Mouse (Mus musculus) lung, embryonic 14.5 days (tissue): ENCODE results near the gene Ect2. TPM values are rescaled to one million over a fixed set of nuclear protein-coding genes. Genes with fewer than 3 reads are reported as not detected.

Source experiments
- ATAC-seq: fragments of 200-750 bp; cut with Nextera tagmentation; 2 replicates; pipeline ENCODE4 v1.8.0; 2017; ENCODE audit warnings: mild to moderate bottlenecking, moderate TSS enrichment, moderate library complexity; ENCODE audit not compliant: insufficient read depth
- DNase-seq: peaks from one replicate; pipeline ENCODE4 v3.0.0-alpha.2; 2015
- H3K27ac ChIP-seq: fragments of 300-500 bp; sonication (generic); 2 replicates; pipeline ENCODE4 v1.5.1; 2014; ENCODE audit warnings: low read depth, mild to moderate bottlenecking, moderate library complexity
- H3K27me3 ChIP-seq: fragments of 300-500 bp; sonication (generic); 2 replicates; pipeline ENCODE4 v1.6.1; 2014; ENCODE audit warnings: low read length, control low read depth; ENCODE audit not compliant: insufficient read depth
- H3K36me3 ChIP-seq: fragments of 300-500 bp; sonication (generic); 2 replicates; pipeline ENCODE4 v1.6.1; 2014; ENCODE audit warnings: control low read depth; ENCODE audit not compliant: insufficient read depth
- H3K4me1 ChIP-seq: fragments of 300-500 bp; sonication (generic); 2 replicates; pipeline ENCODE4 v1.6.1; 2014; ENCODE audit warnings: antibody characterized with exemption, control low read depth; ENCODE audit not compliant: insufficient read depth
- H3K4me2 ChIP-seq: fragments of 300-500 bp; sonication (generic); 2 replicates; pipeline ENCODE4 v1.6.1; 2014; ENCODE audit warnings: mild to moderate bottlenecking
- H3K4me3 ChIP-seq: fragments of 300-500 bp; sonication (generic); 2 replicates; pipeline ENCODE4 v1.5.1; 2014; ENCODE audit warnings: low read depth, low read length
- H3K9ac ChIP-seq: fragments of 300-500 bp; sonication (generic); 2 replicates; pipeline ENCODE4 v1.6.1; 2014
- H3K9me3 ChIP-seq: fragments of 300-500 bp; sonication (generic); 2 replicates; pipeline ENCODE4 v1.6.1; 2016; ENCODE audit warnings: low read depth, low read length, control low read depth
- CTCF ChIP-seq: IDR thresholded peaks from 2 replicates; pipeline ENCODE4 v1.5.1; 2016; ENCODE audit warnings: antibody characterized with exemption, low read depth
- WGBS: fragments of 180-500 bp; shearing (Covaris S2); extraction: QIAGEN DNeasy Blood & Tissue Kit; methylation state at CpG from one replicate; pipeline ENCODE4 v1.1.7; 2014; 5-methylcytosine and 5-hydroxymethylcytosine counted together
- polyA plus RNA-seq: library from polyadenylated mRNA; unstranded; fragments of >200 nt; fragmentation: Nextera tagmentation; extraction: Ambion mirVana; gene quantifications from 2 replicates; pipeline ENCODE4 v1.2.1, GENCODE M21; 2014

Gene Ect2
- polyA plus RNA-seq, 1 experiment from 2014 or later = 82.0 TPM

DNA sequence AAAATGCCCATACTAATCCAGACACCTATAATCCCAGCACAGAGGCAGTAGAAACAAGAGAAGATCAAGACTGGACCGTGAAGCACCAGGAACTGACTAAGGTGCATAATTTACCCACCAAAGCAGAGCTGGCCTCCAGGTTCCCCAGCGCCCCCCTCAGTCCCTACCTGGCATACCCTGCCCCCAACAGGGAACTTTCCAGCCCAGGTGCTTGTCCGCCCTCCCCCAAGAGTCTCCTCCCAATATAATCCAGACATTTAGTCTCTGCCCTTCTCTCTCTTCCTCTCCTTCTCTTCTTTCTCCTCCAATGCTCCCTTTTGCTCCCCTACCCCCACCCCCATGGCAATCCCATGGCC is 2.9 kb upstream of the Ect2 start:
- no peaks in the 10 kb centered on the region for H3K27me3 ChIP-seq
- H3K4me2 ChIP-seq = no peak overlapping the region
- no peak overlapping the region for H3K9ac ChIP-seq
- H3K4me3 ChIP-seq = no peak overlapping the region
- no peak for ATAC-seq
- 38% methylated on average over 3 of the region's 3 CpGs for WGBS
- H3K36me3 ChIP-seq = no peaks in the 10 kb centered on the region
- no peak for DNase-seq
- peaks cover 6% of the 10 kb centered on the region; the same call in 1 of the 2 replicates for H3K4me1 ChIP-seq
- no peak for TF ChIP-seq CTCF
- no peaks in the 10 kb centered on the region for H3K9me3 ChIP-seq
- H3K27ac ChIP-seq = peak overlapping the region; percentile 46; the same call in 1 of the 2 replicates

DNA sequence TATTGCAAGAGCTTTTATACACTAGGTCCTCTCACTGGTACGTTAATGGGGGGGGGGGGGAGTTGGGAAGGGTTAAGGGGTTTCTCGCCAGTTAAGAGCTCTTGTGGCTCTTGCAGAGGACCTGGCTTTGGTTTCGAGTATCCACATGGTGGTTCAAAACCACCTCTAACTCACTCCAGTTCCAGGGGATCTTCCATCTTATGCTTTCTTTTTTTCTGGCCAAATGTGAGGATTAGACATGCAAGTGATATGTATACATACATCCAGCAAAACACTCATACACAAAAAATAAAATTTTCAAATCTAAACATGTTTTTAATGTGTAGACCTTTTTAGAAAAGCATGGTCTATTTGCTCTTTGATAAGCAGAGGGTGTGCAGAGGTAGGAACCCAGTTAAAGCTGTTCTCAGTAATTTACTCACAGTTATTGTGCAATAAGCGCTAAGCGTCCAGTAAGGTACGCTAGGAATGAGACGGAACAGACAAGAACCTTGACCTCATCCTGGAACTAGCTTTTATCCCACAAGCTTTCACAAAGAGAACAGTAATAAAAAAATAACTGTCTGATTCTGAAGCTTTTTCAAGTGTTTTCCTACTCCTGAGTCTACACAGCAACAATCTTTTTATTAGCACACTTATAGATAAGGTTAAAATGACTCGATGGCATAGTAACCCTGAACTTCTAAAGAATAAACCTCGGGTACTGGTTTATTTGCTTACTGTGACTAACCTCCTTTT is 2.3 kb upstream of the Ect2 start:
- H3K9ac ChIP-seq = no peak overlapping the region
- H3K36me3 ChIP-seq = no peaks in the 10 kb centered on the region
- 48% methylated on average over 9 of the region's 9 CpGs for WGBS
- H3K4me1 ChIP-seq = peaks cover 8% of the 10 kb centered on the region; the same call in 1 of the 2 replicates
- no peak overlapping the region for H3K4me2 ChIP-seq
- H3K4me3 ChIP-seq = no peak overlapping the region
- H3K27ac ChIP-seq = peak overlapping the region; percentile 87
- peak; percentile 28 for DNase-seq
- no peaks in the 10 kb centered on the region for H3K27me3 ChIP-seq
- H3K9me3 ChIP-seq = no peaks in the 10 kb centered on the region
- TF ChIP-seq CTCF = no peak
- no peak for ATAC-seq

DNA sequence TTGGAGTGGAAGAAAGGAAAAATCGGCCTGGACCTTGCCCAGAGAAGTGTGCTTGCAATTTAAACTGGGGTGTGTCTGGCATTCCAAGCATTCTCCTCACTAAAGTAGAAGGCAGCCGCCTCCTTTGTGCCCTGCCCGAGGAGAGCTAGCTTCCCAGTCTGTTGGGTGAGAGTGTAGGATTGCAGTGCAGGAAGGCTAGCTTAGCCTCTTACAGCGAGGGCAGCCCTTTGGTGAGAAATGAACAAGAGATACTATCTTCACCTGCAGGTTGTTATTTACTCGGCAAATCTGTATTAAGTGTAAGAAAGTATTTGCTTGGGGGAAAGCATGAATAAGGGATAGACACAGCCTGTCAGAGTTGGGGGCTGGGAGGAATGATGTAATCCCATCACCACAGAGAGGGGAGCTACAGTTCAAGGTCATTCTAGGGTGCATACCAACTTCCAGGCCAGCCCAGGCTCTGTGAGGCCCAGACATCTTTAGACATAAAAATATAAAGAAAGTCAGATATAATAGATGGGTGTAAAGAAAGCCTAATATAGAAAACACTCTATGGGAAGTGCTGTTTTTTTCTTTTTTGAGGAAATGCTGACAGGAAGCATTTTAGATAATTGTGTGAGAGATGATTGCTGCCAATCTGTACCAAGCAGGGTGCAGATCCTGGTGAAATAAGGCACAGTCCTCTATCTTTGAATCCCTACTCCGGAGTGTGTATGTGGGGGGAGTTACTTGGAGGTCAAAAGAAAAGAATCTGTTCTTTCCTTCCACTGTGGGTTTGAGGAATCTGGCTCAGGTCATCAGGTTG is 1.6 kb upstream of the Ect2 start:
- peak overlapping the region; percentile 56; the same call in 1 of the 2 replicates for H3K4me2 ChIP-seq
- ATAC-seq (0 out of 2 replicates have a peak, but pooled peaks have one; percentile 12), DNase-seq (peak; percentile 64)
- 19% methylated on average over 6 of the region's 6 CpGs for WGBS
- no peaks in the 10 kb centered on the region for H3K27me3 ChIP-seq
- H3K27ac ChIP-seq = peak overlapping the region; percentile 87
- peaks cover 2% of the 10 kb centered on the region for H3K36me3 ChIP-seq
- no peak overlapping the region for H3K9ac ChIP-seq
- H3K4me3 ChIP-seq = no peak overlapping the region
- no peak for TF ChIP-seq CTCF
- H3K4me1 ChIP-seq = peaks cover 8% of the 10 kb centered on the region; the same call in 1 of the 2 replicates
- no peaks in the 10 kb centered on the region for H3K9me3 ChIP-seq

DNA sequence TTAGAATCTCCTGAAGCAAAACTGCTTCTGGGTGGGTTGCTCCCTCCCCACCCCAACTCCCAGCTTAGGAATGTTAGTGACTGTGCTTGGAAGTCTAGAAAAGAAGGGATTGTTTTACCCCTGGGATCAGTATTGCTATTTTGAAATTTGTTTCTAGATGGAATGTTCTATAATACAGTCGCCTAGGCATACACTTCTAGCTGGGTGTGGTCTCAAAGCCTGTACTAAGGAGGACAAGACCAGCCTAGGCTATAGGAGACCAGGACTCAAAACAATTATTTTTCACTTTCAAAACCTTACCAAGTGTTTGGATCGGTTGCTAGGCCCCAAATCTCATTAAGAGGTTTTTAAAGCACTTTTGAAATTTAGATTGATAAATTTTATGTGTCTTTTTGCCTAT is 602 bp upstream of the Ect2 start:
- H3K9ac ChIP-seq = peak overlapping the region; percentile 44; the same call in 1 of the 2 replicates
- no peaks in the 10 kb centered on the region for H3K9me3 ChIP-seq
- peak overlapping the region; percentile 56 for H3K4me2 ChIP-seq
- peaks cover 11% of the 10 kb centered on the region for H3K36me3 ChIP-seq
- peaks cover 8% of the 10 kb centered on the region; the same call in 1 of the 2 replicates for H3K4me1 ChIP-seq
- peak overlapping the region; percentile 87 for H3K27ac ChIP-seq
- TF ChIP-seq CTCF = no peak
- no peaks in the 10 kb centered on the region for H3K27me3 ChIP-seq
- ATAC-seq = peak; percentile 5; the same call in 1 of the 2 replicates
- no peak for DNase-seq
- WGBS = 55% methylated on average over 2 of the region's 2 CpGs
- H3K4me3 ChIP-seq = peak overlapping the region; percentile 91

DNA sequence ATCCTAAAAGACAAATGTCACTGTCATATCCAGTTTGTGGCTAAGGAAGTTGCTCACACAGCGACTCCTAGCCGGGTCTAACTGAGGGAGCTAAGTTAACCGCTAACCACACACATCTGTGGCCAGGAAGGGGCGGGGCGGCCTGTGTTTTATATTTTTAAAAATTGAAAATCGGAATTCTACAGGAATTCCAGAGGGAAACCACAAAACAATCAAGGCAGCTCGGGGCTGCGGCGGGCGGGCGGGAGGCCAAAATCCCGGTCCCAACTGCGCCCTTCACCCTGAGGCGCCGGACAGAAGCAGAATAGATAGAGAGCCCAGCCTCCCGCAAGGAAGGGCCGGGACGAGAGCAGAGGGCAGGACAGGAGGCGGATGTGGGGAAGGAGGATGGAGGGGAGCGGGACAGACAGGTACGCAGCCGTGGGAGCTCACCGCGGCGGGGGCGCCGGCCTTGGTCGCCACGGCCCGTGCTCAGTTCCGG is 447 bp downstream of the Ect2 start:
- Histone ChIP-seq H3K36me3 (peaks cover 20% of the 10 kb centered on the region), H3K27ac (peak overlapping the region; percentile 90), H3K9me3 (no peaks in the 10 kb centered on the region), H3K4me2 (peak overlapping the region; percentile 84), H3K4me3 (peak overlapping the region; percentile 91), H3K9ac (peak overlapping the region; percentile 91), H3K4me1 (peaks cover 8% of the 10 kb centered on the region; the same call in 1 of the 2 replicates), H3K27me3 (no peaks in the 10 kb centered on the region)
- ATAC-seq (peak; percentile 53), DNase-seq (peak; percentile 68)
- WGBS = under 1% methylated on average over 31 of the region's 31 CpGs
- no peak for TF ChIP-seq CTCF

DNA sequence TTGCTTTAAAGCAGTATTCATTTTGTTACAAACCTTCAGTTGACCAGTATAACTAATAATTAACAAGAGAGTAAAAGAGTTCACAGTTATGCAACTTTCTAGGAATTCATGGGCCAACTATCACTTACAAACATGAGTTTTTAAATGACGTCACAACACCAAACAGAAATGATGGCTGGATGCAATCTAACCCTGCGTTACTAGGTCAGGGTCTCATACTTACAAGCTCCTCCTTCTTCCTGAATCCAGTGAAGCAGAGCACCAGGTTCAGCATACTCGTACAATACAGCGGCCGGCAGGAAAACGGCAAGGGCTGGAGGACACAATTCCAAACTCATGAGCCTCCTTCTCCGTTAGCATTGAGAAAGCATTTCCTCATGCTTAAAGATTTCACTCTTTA is 7.9 kb downstream of the Ect2 start:
- TF ChIP-seq CTCF = no peak
- Histone ChIP-seq H3K4me3 (no peak overlapping the region), H3K9ac (no peak overlapping the region), H3K36me3 (peaks cover 79% of the 10 kb centered on the region), H3K4me2 (no peak overlapping the region), H3K27ac (no peak overlapping the region), H3K9me3 (no peaks in the 10 kb centered on the region), H3K4me1 (no peaks in the 10 kb centered on the region), H3K27me3 (no peaks in the 10 kb centered on the region)
- ATAC-seq (no peak), DNase-seq (no peak)
- WGBS = 92% methylated on average over 7 of the region's 7 CpGs

DNA sequence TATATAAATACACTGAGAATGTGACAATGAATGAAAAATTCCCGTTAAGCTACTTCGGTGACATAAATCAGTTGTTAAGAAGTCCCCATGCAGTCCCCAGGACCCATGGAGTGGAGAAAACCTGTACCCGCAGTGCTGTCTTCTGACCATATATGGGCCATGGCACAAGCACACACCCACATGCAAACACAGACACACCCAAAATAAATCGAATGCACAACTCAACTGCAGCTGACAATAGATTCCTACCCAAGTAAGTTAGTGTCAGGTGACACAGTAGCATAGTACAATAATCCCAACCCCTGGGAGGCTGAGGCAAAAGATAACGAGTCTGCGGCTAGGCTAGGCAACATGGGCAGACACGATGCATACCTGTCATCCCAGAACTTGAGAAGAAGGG is 10.1 kb downstream of the Ect2 start:
- Histone ChIP-seq H3K9ac (no peak overlapping the region), H3K36me3 (peaks cover 82% of the 10 kb centered on the region), H3K27me3 (no peaks in the 10 kb centered on the region), H3K4me3 (no peak overlapping the region), H3K4me1 (no peaks in the 10 kb centered on the region), H3K27ac (no peak overlapping the region), H3K9me3 (no peaks in the 10 kb centered on the region), H3K4me2 (no peak overlapping the region)
- no peak for TF ChIP-seq CTCF
- DNase-seq = no peak
- ATAC-seq = no peak
- WGBS = 87% methylated on average over 7 of the region's 7 CpGs
